Mouse (Mus musculus): Measurements from ENCODE around the gene Myo1f. TPM values are rescaled to one million over a fixed set of nuclear protein-coding genes. Genes with fewer than 3 reads are reported as not detected.
A peak's percentile ranks its signal among the peaks of the same experiment; 100 is the strongest.

The Myo1f gene
- total and polyA plus RNA-seq, 3 experiments, result 2.3 to 3.2 (median 3.1) TPM

GRCm38 (mm10) chr17:33554536-33554935 is 971 bp upstream of the Myo1f start:
- H3K36me3 ChIP-seq (ENCODE audit: control insufficient read depth, insufficient read depth, low read length), result no peaks in the 10 kb centered on the region
- H3K27me3 ChIP-seq (ENCODE audit: control insufficient read depth, insufficient read depth, low read length), result no peaks in the 10 kb centered on the region
- WGBS, result 79% methylated on average over 1 of the region's 1 CpGs
- H3K9ac ChIP-seq (ENCODE audit: low read depth, low read length), result no peak overlapping the region
- no peaks in the 10 kb centered on the region for H3K4me1 ChIP-seq (ENCODE audit: control insufficient read depth, insufficient read depth, low read length)
- no peak overlapping the region for H3K4me3 ChIP-seq
- H3K79me2 ChIP-seq (replicated peaks; ENCODE audit: control insufficient read depth, insufficient read depth, low read length), result no peaks in the 10 kb centered on the region
- no peak overlapping the region for H3K27ac ChIP-seq
- intact Hi-C loops (cut with DNase I), result no loop called here
- DNase-seq, result no peak
- TF ChIP-seq POLR2A (IDR thresholded peaks at IDR 0.05; ENCODE audit: insufficient read depth, low read depth, low read length), result no peak
- no peak for TF ChIP-seq EP300 (IDR thresholded peaks at IDR 0.05; ENCODE audit: insufficient read depth, low read depth, low read length)
- no peak for TF ChIP-seq CTCF (IDR thresholded peaks at IDR 0.05)

GRCm38 (mm10) chr17:33557922-33558321 is 2.4 kb downstream of the Myo1f start:
- H3K9ac ChIP-seq (ENCODE audit: low read depth, low read length), result no peak overlapping the region
- no peak for DNase-seq
- WGBS, result 73% methylated on average over 4 of the region's 4 CpGs
- no peaks in the 10 kb centered on the region for H3K36me3 ChIP-seq (ENCODE audit: control insufficient read depth, insufficient read depth, low read length)
- H3K27ac ChIP-seq, result no peak overlapping the region
- no peaks in the 10 kb centered on the region for H3K4me1 ChIP-seq (ENCODE audit: control insufficient read depth, insufficient read depth, low read length)
- H3K4me3 ChIP-seq, result no peak overlapping the region
- intact Hi-C loops (cut with DNase I), result no loop called here
- no peaks in the 10 kb centered on the region for H3K79me2 ChIP-seq (replicated peaks; ENCODE audit: control insufficient read depth, insufficient read depth, low read length)
- TF ChIP-seq POLR2A (IDR thresholded peaks at IDR 0.05; ENCODE audit: insufficient read depth, low read depth, low read length) (no peak), EP300 (IDR thresholded peaks at IDR 0.05; ENCODE audit: insufficient read depth, low read depth, low read length) (no peak), CTCF (IDR thresholded peaks at IDR 0.05) (no peak)
- H3K27me3 ChIP-seq (ENCODE audit: control insufficient read depth, insufficient read depth, low read length), result no peaks in the 10 kb centered on the region

DNA sequence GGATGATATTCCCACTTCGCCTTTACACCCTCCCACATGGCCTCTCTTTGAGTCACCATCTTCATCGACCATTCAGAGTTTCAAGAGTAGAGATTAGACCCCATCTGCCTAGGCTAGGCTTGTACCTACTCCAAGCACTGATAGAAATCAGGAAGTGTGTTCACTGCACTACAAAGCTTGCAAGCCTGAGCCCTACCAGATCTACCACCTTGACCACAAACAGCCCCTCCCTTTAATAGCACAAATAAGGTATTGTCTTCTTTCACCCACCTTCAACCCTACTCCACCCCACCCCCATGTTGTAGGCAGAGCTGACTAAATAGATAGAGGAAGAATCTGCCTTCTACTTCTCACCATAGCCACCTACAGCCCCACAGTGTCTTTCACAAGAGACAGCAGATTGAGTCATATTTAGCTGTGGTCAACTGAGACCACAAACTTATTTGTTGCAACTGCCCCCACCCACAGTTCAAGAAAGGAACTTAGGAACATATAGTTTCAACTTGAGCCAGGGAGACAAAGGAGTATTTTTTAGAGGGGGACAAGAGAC is 8.1 kb downstream of the Myo1f start:
- Histone ChIP-seq H3K36me3 (ENCODE audit: control insufficient read depth, insufficient read depth, low read length) (no peaks in the 10 kb centered on the region), H3K27ac (no peak overlapping the region), H3K27me3 (ENCODE audit: control insufficient read depth, insufficient read depth, low read length) (no peaks in the 10 kb centered on the region), H3K9ac (ENCODE audit: low read depth, low read length) (no peak overlapping the region), H3K4me3 (no peak overlapping the region), H3K79me2 (replicated peaks; ENCODE audit: control insufficient read depth, insufficient read depth, low read length) (no peaks in the 10 kb centered on the region), H3K4me1 (ENCODE audit: control insufficient read depth, insufficient read depth, low read length) (no peaks in the 10 kb centered on the region)
- TF ChIP-seq CTCF (IDR thresholded peaks at IDR 0.05) (no peak), EP300 (IDR thresholded peaks at IDR 0.05; ENCODE audit: insufficient read depth, low read depth, low read length) (no peak)
- intact Hi-C loops (cut with DNase I), result no loop called here
- 57% methylated on average over 2 of the region's 2 CpGs for WGBS
- DNase-seq, result peak in 1 of 2 experiments; percentile 28

DNA sequence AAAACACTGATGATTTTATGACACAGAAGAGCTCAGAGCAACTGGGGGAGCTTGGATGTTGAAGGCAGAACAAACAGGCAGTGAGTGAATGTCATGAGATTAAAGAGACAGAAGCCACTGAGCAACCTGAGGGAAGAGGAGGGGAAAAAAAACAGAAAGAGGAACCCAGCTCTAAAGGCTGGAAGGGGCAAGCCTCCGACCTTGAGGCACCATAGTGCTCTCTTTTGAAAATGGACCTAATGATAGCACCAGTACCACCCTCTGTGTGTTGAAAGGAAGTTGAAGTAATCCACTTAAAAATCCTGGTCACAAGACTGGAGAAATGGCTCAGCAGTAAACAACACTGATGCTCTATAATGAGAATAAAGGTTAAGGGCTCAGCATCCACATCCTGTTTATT is 9.1 kb downstream of the Myo1f start:
- no peak for DNase-seq
- Histone ChIP-seq H3K79me2 (replicated peaks; ENCODE audit: control insufficient read depth, insufficient read depth, low read length) (no peaks in the 10 kb centered on the region), H3K4me1 (ENCODE audit: control insufficient read depth, insufficient read depth, low read length) (no peaks in the 10 kb centered on the region), H3K27me3 (ENCODE audit: control insufficient read depth, insufficient read depth, low read length) (no peaks in the 10 kb centered on the region), H3K27ac (no peak overlapping the region), H3K36me3 (ENCODE audit: control insufficient read depth, insufficient read depth, low read length) (no peaks in the 10 kb centered on the region), H3K4me3 (no peak overlapping the region), H3K9ac (ENCODE audit: low read depth, low read length) (no peak overlapping the region)
- WGBS, result 54% methylated on average over 1 of the region's 1 CpGs
- intact Hi-C loops (cut with DNase I), result no loop called here
- TF ChIP-seq EP300 (IDR thresholded peaks at IDR 0.05; ENCODE audit: insufficient read depth, low read depth, low read length) (no peak), CTCF (IDR thresholded peaks at IDR 0.05) (no peak), POLR2A (IDR thresholded peaks at IDR 0.05; ENCODE audit: insufficient read depth, low read depth, low read length) (no peak)

- intact Hi-C loops (cut with DNase I), result no loop called here
- Histone ChIP-seq H3K4me3 (no peak overlapping the region), H3K79me2 (replicated peaks; ENCODE audit: control insufficient read depth, insufficient read depth, low read length) (no peaks in the 10 kb centered on the region), H3K27ac (no peak overlapping the region), H3K9ac (ENCODE audit: low read depth, low read length) (no peak overlapping the region), H3K27me3 (ENCODE audit: control insufficient read depth, insufficient read depth, low read length) (no peaks in the 10 kb centered on the region), H3K4me1 (ENCODE audit: control insufficient read depth, insufficient read depth, low read length) (no peaks in the 10 kb centered on the region), H3K36me3 (ENCODE audit: control insufficient read depth, insufficient read depth, low read length) (no peaks in the 10 kb centered on the region)
- TF ChIP-seq CTCF (IDR thresholded peaks at IDR 0.05) (no peak), POLR2A (IDR thresholded peaks at IDR 0.05; ENCODE audit: insufficient read depth, low read depth, low read length) (no peak), EP300 (IDR thresholded peaks at IDR 0.05; ENCODE audit: insufficient read depth, low read depth, low read length) (no peak)
- 22% methylated on average over 2 of the region's 2 CpGs for WGBS
- DNase-seq, result peak in 1 of 2 experiments; percentile 28
These were observed 10.7 kb downstream of the Myo1f start for GRCm38 (mm10) chr17:33566182-33566581.

DNA sequence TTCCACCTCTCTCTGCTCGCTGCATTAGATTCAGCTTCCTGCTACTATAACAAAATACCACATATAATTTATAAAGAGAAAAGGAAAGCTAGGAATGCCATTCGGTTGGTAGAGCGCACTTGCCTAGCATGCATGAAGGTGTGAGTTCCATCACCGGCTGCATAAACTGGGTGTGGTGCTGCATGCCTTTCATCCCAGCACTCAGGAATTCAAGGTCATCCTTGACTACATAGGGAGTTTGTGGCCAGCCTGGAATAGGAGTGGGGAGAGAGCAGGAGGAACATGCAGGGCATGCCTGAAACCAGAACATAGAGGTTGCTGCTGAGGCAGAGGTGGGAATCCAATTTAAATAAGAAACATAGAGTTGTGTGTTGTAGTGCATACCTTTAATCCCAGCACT is 28.6 kb downstream of the Myo1f start:
- no peak for DNase-seq
- Histone ChIP-seq H3K4me1 (ENCODE audit: control insufficient read depth, insufficient read depth, low read length) (no peaks in the 10 kb centered on the region), H3K36me3 (ENCODE audit: control insufficient read depth, insufficient read depth, low read length) (no peaks in the 10 kb centered on the region), H3K4me3 (no peak overlapping the region), H3K27me3 (ENCODE audit: control insufficient read depth, insufficient read depth, low read length) (no peaks in the 10 kb centered on the region), H3K79me2 (replicated peaks; ENCODE audit: control insufficient read depth, insufficient read depth, low read length) (no peaks in the 10 kb centered on the region), H3K9ac (ENCODE audit: low read depth, low read length) (no peak overlapping the region), H3K27ac (no peak overlapping the region)
- intact Hi-C loops (cut with DNase I), result no loop called here
- TF ChIP-seq EP300 (IDR thresholded peaks at IDR 0.05; ENCODE audit: insufficient read depth, low read depth, low read length) (no peak), CTCF (IDR thresholded peaks at IDR 0.05) (no peak), POLR2A (IDR thresholded peaks at IDR 0.05; ENCODE audit: insufficient read depth, low read depth, low read length) (no peak)
- 86% methylated on average over 4 of the region's 4 CpGs for WGBS

Data from heart, adult 2 months (tissue).